Mouse (Mus musculus): ENCODE data around the gene Prss16. TPM values are rescaled to one million over a fixed set of nuclear protein-coding genes. Genes with fewer than 3 reads are reported as not detected.
"Not testable (repeated sequence)": the region's sequence is repeated elsewhere in the genome, so short reads cannot be mapped to it uniquely, and the experiment has no call there.

The Prss16 gene
- total and polyA plus RNA-seq, 2 experiments from 2014 or later: not detected

- Histone ChIP-seq H3K4me2 (ENCODE audit: low read depth, low read length) (peak overlapping the region; percentile 62), H3K4me3 (ENCODE audit: low read length) (peak overlapping the region; percentile 35), H3K27ac (peak overlapping the region; percentile 78), H3K36me3 (ENCODE audit: insufficient read depth, low read length) (no peaks in the 10 kb centered on the region), H3K9me3 (ENCODE audit: low read length) (no peaks in the 10 kb centered on the region), H3K4me1 (ENCODE audit: insufficient read depth, low read length) (peaks cover 15% of the 10 kb centered on the region; the same call in 1 of the 2 replicates), H3K27me3 (ENCODE audit: insufficient read depth, low read length) (no peaks in the 10 kb centered on the region), H3K9ac (replicated peaks; ENCODE audit: low read length) (0 out of 2 replicates have a peak overlapping the region, but pooled peaks have one; percentile 24)
- ATAC-seq (peak; percentile 36), DNase-seq (ENCODE audit: low spot score) (peak; percentile 35)
- under 1% methylated on average over 19 of the region's 24 CpGs for WGBS
- no peak for TF ChIP-seq CTCF (IDR thresholded peaks at IDR 0.05; ENCODE audit: low read depth)
These were observed 31.1 kb upstream of the Prss16 start for GRCm38 (mm10) chr13:22040464-22041141.

DNA sequence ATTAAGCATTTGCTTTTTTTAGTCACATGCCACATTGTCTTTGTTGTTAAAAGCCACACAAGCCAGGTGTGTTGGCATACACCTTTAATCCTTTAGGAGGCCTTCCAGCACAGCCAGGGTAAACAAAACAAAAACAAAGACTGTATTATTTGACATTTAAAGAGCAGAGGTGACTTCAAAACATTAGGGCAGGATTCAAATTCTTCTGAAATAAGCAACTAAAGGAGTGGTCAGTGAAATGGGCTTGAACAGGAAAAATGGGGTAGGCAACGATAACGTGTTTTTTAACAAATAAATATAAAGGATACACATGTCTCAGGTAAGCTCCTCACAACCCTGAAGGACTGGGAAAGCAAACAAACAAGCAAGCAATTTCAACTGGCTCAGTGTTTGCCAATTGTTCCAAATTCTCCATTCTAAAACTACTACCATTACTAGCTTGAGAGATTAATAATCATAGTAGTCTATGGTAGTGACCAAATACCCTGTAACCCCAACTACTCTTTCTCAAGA, 30.5 kb upstream of the Prss16 start:
- H3K9ac ChIP-seq (replicated peaks; ENCODE audit: low read length): no peak overlapping the region
- H3K27ac ChIP-seq: no peak overlapping the region
- H3K4me2 ChIP-seq (ENCODE audit: low read depth, low read length): peak overlapping the region; percentile 62
- H3K9me3 ChIP-seq (ENCODE audit: low read length): no peaks in the 10 kb centered on the region
- WGBS: 12% methylated on average over 2 of the region's 2 CpGs
- no peaks in the 10 kb centered on the region for H3K36me3 ChIP-seq (ENCODE audit: insufficient read depth, low read length)
- H3K27me3 ChIP-seq (ENCODE audit: insufficient read depth, low read length): no peaks in the 10 kb centered on the region
- TF ChIP-seq CTCF (IDR thresholded peaks at IDR 0.05; ENCODE audit: low read depth): no peak
- H3K4me1 ChIP-seq (ENCODE audit: insufficient read depth, low read length): peaks cover 15% of the 10 kb centered on the region; the same call in 1 of the 2 replicates
- ATAC-seq: no peak
- DNase-seq (ENCODE audit: low spot score): no peak
- H3K4me3 ChIP-seq (ENCODE audit: low read length): no peak overlapping the region

DNA sequence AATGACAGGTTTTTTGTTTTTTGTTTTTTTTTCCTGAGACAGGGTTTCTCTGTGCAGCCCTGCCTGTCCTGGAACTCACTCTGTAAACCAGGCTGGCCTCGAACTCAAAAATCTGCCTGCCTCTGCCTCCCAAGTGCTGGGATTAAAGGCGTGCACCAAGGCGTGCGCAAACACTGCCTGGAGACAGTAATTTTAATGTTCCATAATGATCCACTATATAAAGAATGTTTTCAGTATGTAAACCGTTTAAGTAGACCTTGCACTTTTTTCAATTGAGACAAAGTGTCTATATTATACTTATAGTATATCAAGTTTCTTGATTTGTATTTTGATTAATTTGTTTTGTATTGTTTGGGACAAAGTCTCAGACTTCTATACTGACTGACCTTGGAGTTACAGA, 29.8 kb upstream of the Prss16 start:
- TF ChIP-seq CTCF (IDR thresholded peaks at IDR 0.05; ENCODE audit: low read depth): no peak

GRCm38 (mm10) chr13:22037415-22037814, 27.9 kb upstream of the Prss16 start:
- Histone ChIP-seq H3K4me3 (ENCODE audit: low read length) (no peak overlapping the region), H3K4me1 (ENCODE audit: insufficient read depth, low read length) (peaks cover 15% of the 10 kb centered on the region; the same call in 1 of the 2 replicates), H3K36me3 (ENCODE audit: insufficient read depth, low read length) (no peaks in the 10 kb centered on the region), H3K4me2 (ENCODE audit: low read depth, low read length) (no peak overlapping the region), H3K9me3 (ENCODE audit: low read length) (no peaks in the 10 kb centered on the region), H3K9ac (replicated peaks; ENCODE audit: low read length) (no peak overlapping the region), H3K27me3 (ENCODE audit: insufficient read depth, low read length) (no peaks in the 10 kb centered on the region), H3K27ac (no peak overlapping the region)
- DNase-seq (ENCODE audit: low spot score): no peak
- WGBS: 88% methylated on average over 2 of the region's 2 CpGs
- ATAC-seq: no peak
- no peak for TF ChIP-seq CTCF (IDR thresholded peaks at IDR 0.05; ENCODE audit: low read depth)

More for the DNA sequence above, 29.8 kb upstream of the Prss16 start:
- peaks cover 15% of the 10 kb centered on the region; the same call in 1 of the 2 replicates for H3K4me1 ChIP-seq (ENCODE audit: insufficient read depth, low read length)
- ATAC-seq (no peak), DNase-seq (ENCODE audit: low spot score) (no peak)
- H3K27ac ChIP-seq: no peak overlapping the region
- H3K36me3 ChIP-seq (ENCODE audit: insufficient read depth, low read length): no peaks in the 10 kb centered on the region
- WGBS: 70% methylated on average over 5 of the region's 5 CpGs
- no peak overlapping the region for H3K9ac ChIP-seq (replicated peaks; ENCODE audit: low read length)
- H3K4me3 ChIP-seq (ENCODE audit: low read length): no peak overlapping the region
- no peak overlapping the region for H3K4me2 ChIP-seq (ENCODE audit: low read depth, low read length)
- H3K27me3 ChIP-seq (ENCODE audit: insufficient read depth, low read length): no peaks in the 10 kb centered on the region
- no peaks in the 10 kb centered on the region for H3K9me3 ChIP-seq (ENCODE audit: low read length)

DNA sequence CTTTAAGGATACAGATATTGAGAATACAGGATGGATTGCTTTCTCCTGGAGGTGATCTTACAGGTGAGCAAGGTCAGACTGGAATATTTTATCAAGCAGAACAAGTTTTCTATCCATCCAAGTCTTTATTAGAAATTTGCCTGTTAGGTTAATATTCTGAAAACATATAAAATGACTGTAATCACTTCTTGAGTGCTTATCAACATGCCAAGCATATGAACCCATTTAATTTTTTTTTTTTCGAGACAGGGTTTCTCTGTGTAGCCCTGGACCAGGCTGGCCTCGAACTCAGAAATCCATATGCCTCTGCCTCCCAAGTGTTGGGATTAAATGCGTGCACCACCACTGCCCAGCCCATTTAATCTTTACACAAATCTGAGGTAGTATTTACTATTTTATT, 27.4 kb upstream of the Prss16 start:
- H3K9me3 ChIP-seq (ENCODE audit: low read length): no peaks in the 10 kb centered on the region
- H3K4me1 ChIP-seq (ENCODE audit: insufficient read depth, low read length): peaks cover 13% of the 10 kb centered on the region; the same call in 1 of the 2 replicates
- H3K4me2 ChIP-seq (ENCODE audit: low read depth, low read length): no peak overlapping the region
- 54% methylated on average over 3 of the region's 3 CpGs for WGBS
- H3K27ac ChIP-seq: no peak overlapping the region
- no peaks in the 10 kb centered on the region for H3K27me3 ChIP-seq (ENCODE audit: insufficient read depth, low read length)
- DNase-seq (ENCODE audit: low spot score) (no peak), ATAC-seq (no peak)
- TF ChIP-seq CTCF (IDR thresholded peaks at IDR 0.05; ENCODE audit: low read depth): no peak
- no peaks in the 10 kb centered on the region for H3K36me3 ChIP-seq (ENCODE audit: insufficient read depth, low read length)
- H3K9ac ChIP-seq (replicated peaks; ENCODE audit: low read length): no peak overlapping the region
- H3K4me3 ChIP-seq (ENCODE audit: low read length): no peak overlapping the region

DNA sequence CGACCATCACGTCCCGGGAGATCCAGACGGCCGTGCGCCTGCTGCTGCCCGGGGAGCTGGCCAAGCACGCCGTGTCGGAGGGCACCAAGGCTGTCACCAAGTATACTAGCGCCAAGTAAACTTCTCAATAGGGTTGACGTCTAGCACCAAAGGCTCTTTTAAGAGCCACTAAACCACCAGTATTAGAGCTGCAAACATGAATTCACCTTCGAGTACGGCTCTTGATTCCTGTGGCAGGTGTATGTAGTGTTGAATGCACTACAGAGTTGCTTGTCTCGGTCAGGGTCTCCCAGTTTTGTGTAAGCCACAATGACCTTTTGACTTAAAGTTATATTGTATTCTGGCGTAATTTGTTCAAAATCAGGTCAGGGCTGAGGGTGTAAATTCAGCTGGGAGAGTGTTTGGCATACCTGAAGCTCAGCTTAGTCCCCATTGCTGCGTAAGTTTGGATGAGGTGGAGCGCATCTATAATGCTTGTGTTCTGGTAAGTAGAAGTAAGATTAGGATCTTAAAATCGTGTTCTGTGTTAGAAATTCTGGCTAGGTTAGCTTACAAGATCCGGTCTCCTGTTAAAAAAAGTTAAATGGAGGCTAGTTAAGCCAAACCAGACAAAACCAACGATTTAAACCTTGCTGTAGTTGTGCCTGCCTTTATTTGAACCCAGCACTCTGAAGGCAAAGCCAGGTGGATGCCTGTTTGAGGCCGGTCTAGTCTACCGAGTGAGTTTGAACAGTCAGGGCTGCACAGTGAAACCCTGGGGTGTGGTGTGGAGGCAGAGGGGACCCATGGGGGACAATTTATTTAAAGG, 26.8 kb upstream of the Prss16 start:
- Histone ChIP-seq H3K4me2 (ENCODE audit: low read depth, low read length) (peak overlapping the region; percentile 59), H3K27me3 (ENCODE audit: insufficient read depth, low read length) (no peaks in the 10 kb centered on the region), H3K36me3 (ENCODE audit: insufficient read depth, low read length) (no peaks in the 10 kb centered on the region), H3K27ac (peak overlapping the region; percentile 60; the same call in 1 of the 2 replicates), H3K4me1 (ENCODE audit: insufficient read depth, low read length) (peaks cover 9% of the 10 kb centered on the region; the same call in 1 of the 2 replicates), H3K9me3 (ENCODE audit: low read length) (no peaks in the 10 kb centered on the region), H3K9ac (replicated peaks; ENCODE audit: low read length) (peak overlapping the region; percentile 33; the same call in 1 of the 2 replicates), H3K4me3 (ENCODE audit: low read length) (peak overlapping the region; percentile 37)
- TF ChIP-seq CTCF (IDR thresholded peaks at IDR 0.05; ENCODE audit: low read depth): no peak
- DNase-seq (ENCODE audit: low spot score) (no peak), ATAC-seq (no peak)
- 2% methylated on average over 18 of the region's 23 CpGs for WGBS

- H3K4me1 ChIP-seq (ENCODE audit: insufficient read depth, low read length); H3K27me3 ChIP-seq (ENCODE audit: insufficient read depth, low read length); H3K9me3 ChIP-seq (ENCODE audit: low read length); H3K36me3 ChIP-seq (ENCODE audit: insufficient read depth, low read length): not testable (repeated sequence)
- peak within 1 kb of the TSS; percentile 59 for H3K4me2 ChIP-seq (ENCODE audit: low read depth, low read length)
- peak within 1 kb of the TSS; percentile 60; the same call in 1 of the 2 replicates for H3K27ac ChIP-seq
- peak within 1 kb of the TSS; percentile 33; the same call in 1 of the 2 replicates for H3K9ac ChIP-seq (replicated peaks; ENCODE audit: low read length)
- DNase-seq (ENCODE audit: low spot score) (peak; percentile 96), ATAC-seq (peak; percentile 98)
- WGBS: 1% methylated on average over 22 of the region's 69 CpGs
- peak within 1 kb of the TSS; percentile 37 for H3K4me3 ChIP-seq (ENCODE audit: low read length)
These were observed 26.0 kb upstream of the Prss16 start, which contains the start of the genes Hist1h2ah and Hist1h2bk for GRCm38 (mm10) chr13:22035267-22036148. Hist1h2ah (minus strand) TSS chr13:22035568. Hist1h2bk (plus strand) TSS chr13:22035870.

All from hindbrain, postnatal 0 days (tissue).